Mouse (Mus musculus) intestine, embryonic 16.5 days (tissue): ENCODE data around the gene Nudt6. TPM values are rescaled to one million over a fixed set of nuclear protein-coding genes. Genes with fewer than 3 reads are reported as not detected.

Experiments used
- ATAC-seq: fragments of 200-750 bp; cut with Nextera tagmentation; 2 replicates; pipeline ENCODE4 v1.8.0; 2017; ENCODE audit warnings: moderate TSS enrichment, moderate library complexity
- H3K27ac ChIP-seq: fragments of 300-500 bp; sonication (generic); 2 replicates; pipeline ENCODE4 v1.5.1; 2014; ENCODE audit warnings: mild to moderate bottlenecking, low read length
- H3K27me3 ChIP-seq: fragments of 300-500 bp; sonication (generic); replicated peaks from 2 replicates; pipeline ENCODE4 v1.6.1; 2014; ENCODE audit warnings: low read length, control low read depth, mixed read lengths; ENCODE audit not compliant: control insufficient read depth, insufficient read depth
- H3K36me3 ChIP-seq: fragments of 300-500 bp; sonication (generic); 2 replicates; pipeline ENCODE4 v1.6.1; 2014; ENCODE audit warnings: low read length, control low read depth; ENCODE audit not compliant: control insufficient read depth, insufficient read depth
- H3K4me1 ChIP-seq: fragments of 300-500 bp; sonication (generic); 2 replicates; pipeline ENCODE4 v1.6.1; 2014; ENCODE audit warnings: low read length, control low read depth, mixed read lengths; ENCODE audit not compliant: control insufficient read depth, insufficient read depth
- H3K4me2 ChIP-seq: fragments of 300-500 bp; sonication (generic); 2 replicates; pipeline ENCODE4 v1.6.1; 2014; ENCODE audit warnings: low read depth, low read length, control low read depth
- H3K4me3 ChIP-seq: fragments of 300-500 bp; sonication (generic); 2 replicates; pipeline ENCODE4 v1.5.1; 2014; ENCODE audit warnings: mild to moderate bottlenecking, low read length
- H3K9ac ChIP-seq: fragments of 300-500 bp; sonication (generic); 2 replicates; pipeline ENCODE4 v1.6.1; 2014; ENCODE audit warnings: low read depth, low read length
- H3K9me3 ChIP-seq: fragments of 300-500 bp; sonication (generic); 2 replicates; pipeline ENCODE4 v1.6.1; 2016; ENCODE audit warnings: low read length, control low read depth; ENCODE audit not compliant: control insufficient read depth
- whole genome bisulfite sequencing: fragments of 180-500 bp; shearing (Covaris S2); extraction: QIAGEN DNeasy Blood & Tissue Kit; methylation state at CpG from one replicate; pipeline ENCODE4 v1.1.7; 2014; 5-methylcytosine and 5-hydroxymethylcytosine counted together
- polyA plus RNA-seq: library from polyadenylated mRNA; unstranded; fragments of >200 nt; fragmentation: Nextera tagmentation; extraction: Ambion mirVana; gene quantifications from 2 replicates; pipeline ENCODE4 v1.2.1, GENCODE M21; 2015

The Nudt6 gene
- polyA plus RNA-seq, result 10.1 and 11.2 TPM in 2 replicates

GRCm38 (mm10) chr3:37420072-37420471, at the start of gene Nudt6:
Gene Nudt6 (minus strand): TSS chr3:37420211.
- H3K9ac ChIP-seq, result peak within 1 kb of the TSS; percentile 83
- peak; percentile 88 for ATAC-seq
- H3K4me3 ChIP-seq, result peak within 1 kb of the TSS; percentile 97
- WGBS, result under 1% methylated on average over 50 of the region's 50 CpGs
- no peaks in the 10 kb centered on the region for H3K27me3 ChIP-seq
- no peaks in the 10 kb centered on the region for H3K36me3 ChIP-seq
- peak within 1 kb of the TSS; percentile 80 for H3K4me2 ChIP-seq
- peaks cover 7% of the 10 kb centered on the region; the same call in 1 of the 2 replicates for H3K4me1 ChIP-seq
- peak within 1 kb of the TSS; percentile 94 for H3K27ac ChIP-seq
- no peaks in the 10 kb centered on the region for H3K9me3 ChIP-seq

- WGBS, result 83% methylated on average over 4 of the region's 4 CpGs
- H3K27me3 ChIP-seq, result no peaks in the 10 kb centered on the region
- no peaks in the 10 kb centered on the region; the same call in 1 of the 2 replicates for H3K4me1 ChIP-seq
- no peak for ATAC-seq
- H3K4me2 ChIP-seq, result no peak overlapping the region
- no peak overlapping the region for H3K4me3 ChIP-seq
- H3K9me3 ChIP-seq, result no peaks in the 10 kb centered on the region
- H3K36me3 ChIP-seq, result no peaks in the 10 kb centered on the region
- no peak overlapping the region for H3K27ac ChIP-seq
- H3K9ac ChIP-seq, result no peak overlapping the region
Observed at GRCm38 (mm10) chr3:37469353-37469752, 49.3 kb upstream of the Nudt6 start.

GRCm38 (mm10) chr3:37468170-37468569, 48.2 kb upstream of the Nudt6 start:
- no peaks in the 10 kb centered on the region; the same call in 1 of the 2 replicates for H3K4me1 ChIP-seq
- H3K27ac ChIP-seq, result no peak overlapping the region
- no peak overlapping the region for H3K4me3 ChIP-seq
- H3K9ac ChIP-seq, result no peak overlapping the region
- no peak for ATAC-seq
- WGBS, result 86% methylated on average over 2 of the region's 2 CpGs
- no peaks in the 10 kb centered on the region for H3K36me3 ChIP-seq
- H3K27me3 ChIP-seq, result no peaks in the 10 kb centered on the region
- H3K4me2 ChIP-seq, result no peak overlapping the region
- no peaks in the 10 kb centered on the region for H3K9me3 ChIP-seq

DNA sequence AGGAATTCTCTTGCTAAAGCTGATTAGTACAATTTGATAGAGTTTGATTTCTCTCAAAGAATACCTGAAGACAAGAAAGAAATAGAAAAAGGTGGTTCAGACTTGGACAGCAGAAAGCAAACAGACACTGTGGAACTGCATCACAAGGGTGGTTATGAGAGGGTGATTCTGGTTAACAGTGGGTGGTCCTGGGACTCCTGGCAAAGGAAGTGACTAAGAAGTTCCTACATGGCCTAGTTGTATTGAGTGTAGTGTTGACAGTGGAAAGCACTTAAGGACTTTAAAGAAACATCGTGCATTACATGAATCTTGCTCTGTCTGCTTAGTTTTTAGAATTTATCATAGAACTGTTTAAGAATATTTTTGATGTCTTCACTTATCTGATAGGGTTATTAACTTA, 36.0 kb upstream of the Nudt6 start:
- no peak overlapping the region for H3K9ac ChIP-seq
- H3K9me3 ChIP-seq, result no peaks in the 10 kb centered on the region
- H3K27ac ChIP-seq, result no peak overlapping the region
- ATAC-seq, result no peak
- H3K4me1 ChIP-seq, result no peaks in the 10 kb centered on the region
- no peaks in the 10 kb centered on the region for H3K36me3 ChIP-seq
- H3K4me2 ChIP-seq, result no peak overlapping the region
- 65% methylated on average over 1 of the region's 1 CpGs for WGBS
- no peak overlapping the region for H3K4me3 ChIP-seq
- H3K27me3 ChIP-seq, result no peaks in the 10 kb centered on the region

- H3K36me3 ChIP-seq, result no peaks in the 10 kb centered on the region
- H3K9ac ChIP-seq, result no peak overlapping the region
- no peak overlapping the region for H3K4me3 ChIP-seq
- no peak overlapping the region for H3K4me2 ChIP-seq
- H3K9me3 ChIP-seq, result no peaks in the 10 kb centered on the region
- H3K4me1 ChIP-seq, result no peaks in the 10 kb centered on the region
- no peaks in the 10 kb centered on the region for H3K27me3 ChIP-seq
- H3K27ac ChIP-seq, result no peak overlapping the region
- WGBS, result 74% methylated on average over 2 of the region's 2 CpGs
- ATAC-seq, result no peak
Observed at GRCm38 (mm10) chr3:37443409-37443808, 23.4 kb upstream of the Nudt6 start.

DNA sequence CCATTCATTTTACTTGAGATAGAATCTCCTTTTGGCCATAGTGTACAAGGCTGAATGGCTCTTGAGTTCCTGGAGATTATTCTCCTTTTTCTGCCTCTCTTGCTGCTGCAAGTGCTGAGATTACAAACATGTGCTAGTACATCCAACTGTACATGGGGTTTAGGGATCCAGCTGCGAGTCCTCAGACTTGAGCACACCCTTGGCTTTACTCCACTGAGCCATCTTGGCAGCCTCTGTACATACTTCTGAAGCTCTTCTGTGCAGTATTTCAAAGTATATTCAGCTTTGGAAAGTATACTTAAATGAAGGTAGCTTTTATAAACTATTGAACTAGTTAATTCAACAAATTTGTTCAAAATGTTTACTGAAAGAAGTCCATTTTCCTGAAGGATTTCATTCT, 19.8 kb upstream of the Nudt6 start:
- Histone ChIP-seq H3K9ac (no peak overlapping the region), H3K9me3 (no peaks in the 10 kb centered on the region), H3K4me1 (no peaks in the 10 kb centered on the region), H3K27ac (no peak overlapping the region), H3K27me3 (no peaks in the 10 kb centered on the region), H3K36me3 (no peaks in the 10 kb centered on the region), H3K4me2 (no peak overlapping the region), H3K4me3 (no peak overlapping the region)
- WGBS, result 65% methylated on average over 1 of the region's 1 CpGs
- no peak for ATAC-seq

GRCm38 (mm10) chr3:37430359-37430758, 10.3 kb upstream of the Nudt6 start:
- no peak overlapping the region for H3K4me2 ChIP-seq
- H3K9ac ChIP-seq, result no peak overlapping the region
- ATAC-seq, result no peak
- H3K27me3 ChIP-seq, result no peaks in the 10 kb centered on the region
- 0 out of 2 replicates have a peak, but pooled peaks cover 5% of the 10 kb centered on the region for H3K36me3 ChIP-seq
- no peak overlapping the region for H3K27ac ChIP-seq
- H3K9me3 ChIP-seq, result no peaks in the 10 kb centered on the region
- H3K4me3 ChIP-seq, result no peak overlapping the region
- no peaks in the 10 kb centered on the region; the same call in 1 of the 2 replicates for H3K4me1 ChIP-seq

DNA sequence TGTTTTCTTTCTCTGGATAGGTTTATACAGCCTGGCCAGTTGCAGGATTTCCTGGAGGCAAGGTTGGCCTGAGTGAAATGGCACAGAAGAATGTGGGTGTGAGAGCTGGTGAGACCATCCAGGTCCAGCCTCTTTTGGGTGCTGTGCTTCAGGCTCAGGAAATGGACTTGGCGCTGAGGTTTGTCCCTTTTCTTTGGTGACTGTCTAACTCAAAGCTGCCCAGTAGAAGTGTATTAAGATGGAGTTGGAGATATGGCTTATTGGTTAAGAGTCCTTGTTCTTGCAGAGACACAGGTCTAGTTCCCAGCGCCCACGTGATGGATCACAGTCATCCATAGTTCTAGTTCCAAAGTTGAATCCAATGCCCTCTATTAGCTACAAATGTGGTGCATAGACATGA, 6.1 kb upstream of the Nudt6 start:
- Histone ChIP-seq H3K36me3 (0 out of 2 replicates have a peak, but pooled peaks cover 5% of the 10 kb centered on the region), H3K4me1 (peaks cover 4% of the 10 kb centered on the region; the same call in 1 of the 2 replicates), H3K9me3 (no peaks in the 10 kb centered on the region), H3K27me3 (no peaks in the 10 kb centered on the region), H3K9ac (no peak overlapping the region), H3K4me2 (no peak overlapping the region), H3K4me3 (no peak overlapping the region), H3K27ac (no peak overlapping the region)
- no peak for ATAC-seq
- WGBS, result 95% methylated on average over 3 of the region's 3 CpGs

DNA sequence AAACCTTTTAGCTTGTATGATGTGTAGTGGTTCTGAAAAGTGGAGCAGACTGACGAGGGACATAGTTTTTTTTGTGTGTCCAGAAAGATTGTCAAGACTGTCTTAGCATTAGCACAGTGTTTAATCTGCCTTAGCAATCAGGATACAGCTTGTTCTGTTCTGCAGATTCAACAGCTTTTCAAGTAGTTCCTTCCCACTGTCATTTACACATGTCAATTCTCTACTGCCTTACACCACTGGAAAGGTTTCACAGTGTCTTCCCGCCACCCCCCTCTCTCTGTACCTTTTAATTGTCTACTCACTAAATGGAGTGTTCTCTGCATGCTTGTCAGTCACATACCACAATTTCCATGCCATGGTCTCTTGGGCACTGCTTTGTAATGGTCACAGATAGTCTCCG, 1.2 kb upstream of the Nudt6 start:
- 11% methylated on average over 3 of the region's 3 CpGs for whole genome bisulfite sequencing
- Histone ChIP-seq H3K4me1 (peaks cover 7% of the 10 kb centered on the region; the same call in 1 of the 2 replicates), H3K9me3 (no peaks in the 10 kb centered on the region), H3K27me3 (no peaks in the 10 kb centered on the region), H3K4me3 (peak overlapping the region; percentile 97), H3K4me2 (peak overlapping the region; percentile 80), H3K27ac (no peak overlapping the region), H3K9ac (peak overlapping the region; percentile 83), H3K36me3 (no peaks in the 10 kb centered on the region)
- ATAC-seq, result no peak

DNA sequence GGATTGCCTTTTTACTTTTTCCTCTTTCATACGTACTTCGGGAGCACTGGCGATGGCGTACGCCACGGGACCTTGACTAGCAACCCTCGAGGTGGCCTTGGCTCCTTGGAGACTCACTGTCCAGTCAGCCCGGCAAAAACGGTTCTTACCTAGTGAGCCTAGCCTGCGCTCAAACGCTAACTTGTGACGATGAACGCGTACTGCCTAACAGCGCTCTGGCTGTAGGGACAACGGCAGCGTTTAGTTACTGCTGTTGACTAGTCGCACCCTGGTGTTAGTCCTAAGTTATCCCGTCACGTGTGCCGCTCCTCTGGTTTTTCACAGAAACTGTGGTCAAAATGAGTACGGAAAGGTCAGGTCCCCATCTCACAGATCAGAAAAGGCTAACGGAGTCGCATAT, 630 bp upstream of the Nudt6 start:
- H3K4me1 ChIP-seq, result peaks cover 7% of the 10 kb centered on the region; the same call in 1 of the 2 replicates
- H3K4me3 ChIP-seq, result peak overlapping the region; percentile 97
- no peaks in the 10 kb centered on the region for H3K27me3 ChIP-seq
- H3K27ac ChIP-seq, result peak overlapping the region; percentile 92
- ATAC-seq, result no peak
- WGBS, result 0% methylated on average over 24 of the region's 24 CpGs
- peak overlapping the region; percentile 83 for H3K9ac ChIP-seq
- no peaks in the 10 kb centered on the region for H3K9me3 ChIP-seq
- H3K36me3 ChIP-seq, result no peaks in the 10 kb centered on the region
- H3K4me2 ChIP-seq, result peak overlapping the region; percentile 80
